Mouse (Mus musculus) lung, postnatal 25 days (tissue): Measurements from ENCODE around the gene Sars2.

Source experiments
- DNase-seq: peaks from one replicate; pipeline ENCODE4 v3.0.0; 2022; ENCODE audit warnings: low spot score

The Sars2 gene

DNA sequence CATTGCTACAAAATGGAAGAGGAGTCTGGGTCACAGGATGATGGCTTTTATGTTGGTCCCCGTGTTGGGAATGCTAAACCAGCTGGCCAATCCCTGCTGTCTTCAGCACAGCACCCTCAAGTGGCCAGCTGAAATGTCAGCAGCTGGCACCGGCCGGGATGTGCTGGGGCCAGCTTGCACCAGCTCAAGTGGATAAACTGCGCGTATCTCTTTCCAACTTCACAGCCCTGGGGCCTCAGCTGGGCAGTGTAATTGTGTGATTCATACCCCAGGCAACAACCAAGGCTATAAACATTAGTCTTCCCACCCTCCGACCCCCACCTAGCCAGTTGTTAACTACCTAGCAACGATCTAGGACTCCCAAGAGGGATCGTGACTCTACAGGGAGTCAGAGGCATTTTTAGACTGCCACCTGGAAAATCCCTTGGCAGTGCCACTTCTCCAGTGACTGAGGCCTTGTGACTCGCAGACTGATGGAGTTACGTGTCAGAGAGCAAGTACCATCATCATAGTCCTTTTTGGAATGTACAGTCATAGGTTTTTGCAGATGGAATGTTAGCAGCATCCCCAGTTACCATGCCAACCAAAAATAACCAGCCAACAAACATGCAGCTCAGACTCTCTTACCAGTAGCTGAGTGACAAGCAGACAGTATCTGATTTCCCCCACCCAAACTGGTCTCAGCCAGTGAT, 14.0 kb upstream of the Sars2 start:
- no peak for DNase-seq

DNA sequence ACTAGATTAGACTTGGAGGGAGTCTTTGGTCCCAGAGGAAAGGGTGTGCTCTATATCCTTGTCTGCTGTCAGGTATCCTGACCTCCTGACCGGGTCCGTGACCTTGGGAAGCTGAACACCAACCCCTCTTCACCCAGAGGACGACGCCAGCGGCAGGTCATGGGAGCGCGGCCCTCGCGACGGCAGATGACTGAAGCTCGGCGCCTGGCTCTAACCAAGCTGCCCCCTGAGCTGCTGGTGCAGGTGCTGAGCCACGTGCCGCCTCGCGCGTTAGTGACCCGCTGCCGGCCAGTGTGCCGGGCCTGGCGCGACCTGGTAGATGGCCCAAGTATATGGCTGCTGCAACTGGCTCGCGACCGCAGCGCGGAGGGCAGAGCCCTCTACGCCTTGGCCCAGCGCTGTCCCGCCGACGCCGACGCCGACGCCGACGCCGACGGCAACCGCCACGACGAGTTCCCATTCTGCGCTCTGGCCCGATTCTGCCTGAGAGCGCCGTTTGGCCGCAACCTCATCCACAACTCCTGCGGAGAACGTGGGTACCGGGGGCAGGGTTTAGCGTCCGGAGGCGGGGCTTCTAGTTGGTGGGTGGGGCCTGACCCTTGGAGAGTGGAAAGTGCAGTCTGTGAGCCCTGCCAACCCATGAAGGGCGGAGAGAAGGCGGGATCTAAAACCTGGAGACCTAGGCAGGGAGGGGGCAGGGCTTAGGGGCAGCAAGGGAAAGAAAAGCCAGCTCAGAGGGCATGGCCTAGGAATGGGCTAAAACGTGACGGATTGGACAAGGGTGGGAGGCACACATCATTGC, 9.2 kb upstream of the Sars2 start:
- peak; percentile 90 for DNase-seq

DNA sequence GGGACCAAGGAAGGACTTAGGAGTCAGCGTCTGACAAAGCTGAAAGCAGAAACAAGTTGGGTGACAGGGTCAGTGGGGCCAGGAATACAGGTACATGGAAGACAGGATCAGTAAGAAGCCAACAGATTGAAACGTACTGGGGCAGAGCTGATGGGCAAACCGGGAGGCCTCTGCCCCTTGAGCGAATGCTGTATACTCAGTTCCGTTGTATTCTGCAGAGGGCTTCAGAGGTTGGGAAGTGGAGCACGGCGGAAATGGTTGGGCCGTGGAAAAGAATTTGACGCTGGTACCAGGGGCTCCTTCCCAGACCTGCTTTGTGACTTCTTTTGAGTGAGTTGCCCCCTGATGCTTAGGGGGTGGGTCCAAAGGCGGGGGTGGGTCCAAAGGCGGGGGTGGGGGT, 8.6 kb upstream of the Sars2 start:
- DNase-seq: no peak

- DNase-seq: peak; percentile 46
Observed at GRCm38 (mm10) chr7:28735701-28736100, 6.1 kb upstream of the Sars2 start.

DNA sequence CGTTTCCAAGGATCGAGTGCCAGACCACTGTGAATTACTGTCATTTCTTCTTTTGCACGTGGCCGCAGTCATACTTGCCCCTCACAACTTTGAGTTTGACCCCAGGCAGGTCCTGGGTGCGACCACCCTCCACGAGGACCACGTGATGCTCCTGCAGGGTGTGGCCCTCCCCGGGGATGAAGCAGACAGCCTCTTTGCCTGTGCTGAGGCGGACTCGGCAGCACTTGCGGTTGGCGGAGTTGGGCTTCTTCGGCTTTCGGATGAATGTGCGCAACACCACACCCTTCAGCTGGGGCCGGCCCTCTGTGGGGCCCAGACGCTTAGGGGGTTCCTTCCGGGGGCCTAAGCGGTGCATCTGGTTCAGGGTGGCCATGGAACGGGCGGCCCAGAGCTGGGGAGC, 2.0 kb upstream of the Sars2 start:
- no peak for DNase-seq

DNA sequence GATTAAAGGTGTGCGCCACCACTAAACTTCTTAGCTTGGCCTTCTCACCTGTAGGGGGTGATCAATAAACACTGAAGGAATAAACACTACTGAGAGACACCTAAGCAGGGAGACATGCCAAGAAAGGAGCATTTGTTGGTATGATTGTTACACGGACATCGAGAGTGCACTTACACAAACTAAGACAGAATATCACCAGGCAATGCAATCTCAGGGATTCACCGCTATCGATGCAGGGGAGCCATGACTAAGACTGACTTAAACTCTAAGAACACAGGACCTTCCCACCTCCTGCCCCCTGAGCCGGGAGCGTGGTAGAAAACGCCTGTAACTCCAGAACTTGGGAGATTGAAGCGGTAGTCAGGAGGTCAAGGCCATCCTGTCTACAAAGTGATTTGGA, 843 bp upstream of the Sars2 start:
- DNase-seq: no peak

DNA sequence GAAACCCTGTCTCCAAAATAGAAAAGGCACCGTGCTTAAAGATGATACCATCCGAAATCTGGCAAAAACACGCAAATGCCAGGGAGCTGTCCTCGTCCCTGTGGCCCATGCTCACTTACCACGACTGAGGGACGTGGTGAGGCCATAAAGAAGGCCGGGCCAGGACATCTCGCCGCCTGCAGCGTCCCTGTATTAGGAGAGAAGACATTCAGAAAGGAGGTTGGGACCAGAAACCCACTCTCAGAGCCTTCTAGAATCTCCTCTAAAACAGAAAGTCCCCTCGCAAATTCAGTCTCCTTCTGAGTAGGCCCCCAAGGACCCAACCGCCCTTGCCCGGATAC, 454 bp upstream of the Sars2 start:
- DNase-seq: no peak

- no peak for DNase-seq
Observed at GRCm38 (mm10) chr7:28749935-28750334, 8.1 kb downstream of the Sars2 start.

- DNase-seq: no peak
Observed at GRCm38 (mm10) chr7:28756079-28756478, 14.3 kb downstream of the Sars2 start, which contains the start of gene Ccer2. Ccer2 (plus strand) TSS chr7:28756174.

GRCm38 (mm10) chr7:28758623-28759022, 16.8 kb downstream of the Sars2 start:
- DNase-seq: no peak

DNA sequence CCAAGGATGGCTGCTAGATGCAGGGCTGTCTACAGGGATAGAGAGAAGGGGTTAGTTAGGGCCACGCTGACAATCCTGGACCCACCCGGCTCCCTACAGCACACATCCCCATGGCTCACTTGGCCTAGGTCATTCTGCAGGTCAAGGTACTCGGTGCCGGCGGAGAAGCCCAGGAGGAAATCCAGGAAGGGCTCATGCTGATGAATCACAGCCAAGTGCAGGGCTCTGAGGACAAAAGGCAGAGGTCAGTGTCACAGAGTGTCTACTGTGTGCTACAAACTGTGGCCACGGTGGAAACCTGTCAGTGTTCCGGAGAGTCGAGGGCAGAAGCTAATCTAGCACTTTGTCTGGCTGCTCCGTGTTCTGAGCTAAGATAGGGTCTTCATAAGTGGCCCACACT, 20.1 kb downstream of the Sars2 start:
- no peak for DNase-seq

GRCm38 (mm10) chr7:28765211-28765610, 23.4 kb downstream of the Sars2 start:
- DNase-seq: no peak

GRCm38 (mm10) chr7:28766173-28766879, 24.5 kb downstream of the Sars2 start, which contains the start of gene Sirt2:
Sirt2 (plus strand) TSS chr7:28766735.
- DNase-seq: peak; percentile 100

DNA sequence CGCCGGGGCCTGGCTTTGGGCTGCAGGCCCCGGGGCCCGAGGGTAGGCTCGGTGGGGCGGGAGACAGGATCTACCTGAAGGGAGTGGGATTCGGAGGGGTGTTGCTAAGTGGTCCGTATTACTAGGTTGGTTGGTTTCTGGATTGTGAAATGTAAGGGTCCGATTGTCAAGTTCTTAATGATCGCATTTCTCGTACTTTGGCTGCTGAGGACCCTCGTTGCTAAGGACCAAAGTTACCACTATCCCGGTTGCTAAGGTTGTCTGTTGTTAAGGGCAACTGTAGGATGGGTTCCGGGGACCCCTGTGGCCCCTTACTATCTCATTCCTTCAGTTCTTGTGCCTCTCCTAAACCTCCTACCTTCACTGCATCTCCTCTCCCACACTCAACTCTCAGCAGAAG, 25.1 kb downstream of the Sars2 start:
- DNase-seq: no peak

GRCm38 (mm10) chr7:28767462-28767965, 25.7 kb downstream of the Sars2 start, which contains the start of gene Nfkbib:
Nfkbib (minus strand) TSS chr7:28767512.
- no peak for DNase-seq

DNA sequence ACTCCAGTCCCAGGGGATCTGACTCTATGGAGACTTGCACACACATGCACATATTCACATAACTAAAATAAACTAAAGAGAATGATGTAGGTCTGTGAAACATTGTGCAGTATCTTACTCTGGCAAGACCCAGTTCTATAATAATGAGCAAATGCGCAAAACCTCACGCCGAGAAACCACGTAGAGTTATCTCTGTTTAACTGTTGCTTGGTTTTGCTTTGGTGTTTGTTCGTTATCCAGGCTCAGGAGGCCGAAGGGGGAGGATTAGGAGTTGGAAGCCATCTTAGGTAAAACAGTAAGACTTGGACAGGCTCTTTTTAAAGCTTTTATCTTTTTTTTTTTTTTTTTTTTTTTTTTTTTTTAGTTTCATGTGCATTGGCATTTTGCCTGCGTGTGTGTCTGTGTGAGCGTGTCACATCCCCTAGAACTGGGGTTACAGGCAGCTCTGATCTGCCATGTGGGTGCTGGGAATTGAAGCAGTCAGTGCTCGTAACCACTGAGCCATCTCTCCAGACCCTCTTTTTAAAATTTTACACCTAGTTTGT, 27.7 kb downstream of the Sars2 start:
- DNase-seq: no peak

DNA sequence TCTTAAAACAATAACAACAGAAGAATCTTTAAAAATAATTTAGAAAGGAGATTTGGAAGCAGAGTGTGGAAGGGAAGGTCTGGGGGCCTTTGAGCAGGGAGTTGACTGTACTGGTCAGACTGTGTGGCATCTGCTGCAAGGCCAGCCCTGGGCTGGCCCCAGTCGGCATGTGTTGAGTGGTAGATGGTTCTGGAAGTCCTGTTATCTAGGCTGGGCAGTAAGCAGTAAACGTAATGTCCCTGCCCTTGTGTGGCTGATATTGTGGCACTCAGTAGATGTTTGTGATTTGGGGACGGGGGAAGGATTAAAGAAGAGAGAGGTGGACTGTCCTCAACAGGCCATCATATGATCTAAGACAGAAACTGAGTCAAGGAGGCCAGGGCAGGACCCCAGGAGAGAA, 28.5 kb downstream of the Sars2 start:
- no peak for DNase-seq

- DNase-seq: no peak
Observed at GRCm38 (mm10) chr7:28771867-28772266, 30.1 kb downstream of the Sars2 start.

DNA sequence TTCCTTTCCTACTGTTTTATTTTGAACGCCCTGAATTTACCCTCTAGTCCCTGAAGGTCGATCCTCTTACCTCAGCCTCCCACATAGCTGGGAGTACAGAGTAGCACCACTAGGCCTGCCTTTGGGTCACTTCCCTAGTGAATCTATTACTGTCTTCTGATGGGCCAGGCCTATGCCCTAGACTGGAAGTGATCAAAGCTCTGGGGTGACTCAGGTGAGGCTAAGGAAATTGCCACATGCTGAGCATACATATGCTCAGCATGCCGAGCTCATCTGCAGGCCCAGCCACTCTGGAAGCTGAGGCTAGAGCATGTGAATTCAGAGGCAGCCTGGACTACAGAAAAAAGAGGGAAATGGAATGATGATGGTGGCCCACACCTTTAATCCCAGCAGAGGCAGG, 31.4 kb downstream of the Sars2 start:
- no peak for DNase-seq

GRCm38 (mm10) chr7:28774164-28774563, 32.4 kb downstream of the Sars2 start:
- DNase-seq: no peak

DNA sequence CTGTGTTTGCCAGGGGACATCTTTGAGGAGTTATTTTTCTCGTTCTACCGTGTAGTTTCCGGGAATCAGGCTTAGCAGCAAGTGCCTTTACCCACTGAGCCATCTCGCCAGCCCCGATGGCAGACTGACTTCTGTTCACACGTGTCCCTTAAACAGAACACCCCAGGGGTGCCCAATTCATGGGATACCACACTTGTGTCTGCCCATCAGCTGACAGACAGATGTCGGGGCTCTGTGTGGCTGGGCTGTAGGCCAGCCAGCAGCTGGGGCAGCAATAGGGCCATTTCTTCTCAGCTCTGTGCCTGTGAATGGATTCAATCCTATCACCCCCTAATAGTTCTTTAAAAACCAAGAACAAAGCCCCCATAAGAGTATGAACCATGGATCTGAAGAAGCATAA, 33.3 kb downstream of the Sars2 start:
- no peak for DNase-seq

- no peak for DNase-seq
Observed at GRCm38 (mm10) chr7:28778825-28779224, 37.0 kb downstream of the Sars2 start.
